Mouse (Mus musculus): ENCODE results near the gene Ndufv3. TPM values are rescaled to one million over a fixed set of nuclear protein-coding genes. Genes with fewer than 3 reads are reported as not detected.
A peak's percentile ranks its signal among the peaks of the same experiment; 100 is the strongest.

Gene Ndufv3
- polyA plus RNA-seq, 1 experiment, result 140 TPM

DNA sequence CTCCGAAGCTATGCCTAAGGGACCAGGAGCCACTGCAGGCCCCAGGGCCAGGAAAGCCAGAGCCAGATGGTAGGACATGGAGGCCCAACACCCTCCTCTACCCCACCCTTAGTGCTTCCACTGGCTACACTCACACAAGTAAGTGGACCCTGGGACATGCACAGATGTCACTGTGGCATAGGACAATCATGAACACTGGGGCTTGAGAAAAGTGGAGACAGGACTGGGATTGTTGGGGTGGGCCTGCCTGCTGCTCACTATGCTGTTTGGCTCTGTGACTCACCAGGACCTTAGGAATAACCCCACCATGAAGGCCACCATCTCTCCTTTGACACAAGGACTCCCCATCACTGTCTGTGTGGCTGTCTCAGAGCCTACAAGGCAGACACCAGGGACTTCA, 24.9 kb upstream of the Ndufv3 start:
- Histone ChIP-seq H3K4me3 (ENCODE audit: insufficient read depth, low read length) (no peak overlapping the region), H3K27ac (ENCODE audit: insufficient read depth, low read length) (no peak overlapping the region), H3K4me1 (ENCODE audit: control insufficient read depth, insufficient read depth, low read length) (no peaks in the 10 kb centered on the region)
- TF ChIP-seq POLR2A (IDR thresholded peaks at IDR 0.05; ENCODE audit: low read depth, low read length) (no peak), CTCF (IDR thresholded peaks at IDR 0.05; ENCODE audit: borderline replicate concordance, insufficient read depth, low read length) (no peak)

DNA sequence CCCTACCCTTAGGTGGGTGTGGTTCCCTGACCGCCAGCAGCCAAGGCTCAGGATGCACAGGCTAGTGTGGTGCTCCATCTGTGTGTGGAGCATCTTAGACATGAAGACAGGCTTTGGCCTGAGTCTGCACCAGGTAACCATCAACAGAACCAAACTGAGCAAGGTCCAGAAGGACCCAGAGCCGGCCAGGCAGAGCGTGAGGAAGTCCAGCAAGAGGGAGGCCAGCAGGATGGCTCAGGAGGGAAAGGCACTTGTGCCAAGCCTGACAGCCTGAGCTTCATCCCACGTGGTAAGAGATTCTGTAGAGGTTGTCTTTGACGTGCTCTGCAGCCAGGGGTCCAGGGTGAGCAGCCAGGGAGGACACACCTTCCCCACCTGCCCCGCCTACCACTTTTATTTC, 22.2 kb upstream of the Ndufv3 start:
- no peak overlapping the region for H3K27ac ChIP-seq (ENCODE audit: insufficient read depth, low read length)
- no peaks in the 10 kb centered on the region for H3K4me1 ChIP-seq (ENCODE audit: control insufficient read depth, insufficient read depth, low read length)
- H3K4me3 ChIP-seq (ENCODE audit: insufficient read depth, low read length), result no peak overlapping the region
- TF ChIP-seq CTCF (IDR thresholded peaks at IDR 0.05; ENCODE audit: borderline replicate concordance, insufficient read depth, low read length), result no peak
- no peak for TF ChIP-seq POLR2A (IDR thresholded peaks at IDR 0.05; ENCODE audit: low read depth, low read length)

DNA sequence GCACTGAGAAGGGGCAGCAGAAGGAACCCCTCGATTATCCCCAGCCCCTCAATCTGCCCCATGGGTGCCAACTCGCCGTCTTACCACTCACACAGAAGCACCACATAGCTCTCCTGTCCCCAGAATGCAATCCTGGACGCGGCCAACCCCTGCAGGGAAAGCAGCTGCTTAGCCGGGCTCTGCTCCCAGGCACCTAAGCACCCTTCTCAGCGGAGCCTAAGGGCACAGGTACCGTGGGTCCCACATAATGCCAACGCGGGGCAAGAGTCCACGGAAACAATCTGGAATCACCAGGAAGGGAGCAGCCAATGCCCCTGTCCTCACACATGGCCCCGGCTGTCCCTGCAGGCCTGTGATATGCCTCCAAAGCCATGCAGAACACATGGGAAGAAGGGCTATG, 20.2 kb upstream of the Ndufv3 start:
- no peak overlapping the region for H3K4me3 ChIP-seq (ENCODE audit: insufficient read depth, low read length)
- no peak overlapping the region for H3K27ac ChIP-seq (ENCODE audit: insufficient read depth, low read length)
- TF ChIP-seq POLR2A (IDR thresholded peaks at IDR 0.05; ENCODE audit: low read depth, low read length) (no peak), CTCF (IDR thresholded peaks at IDR 0.05; ENCODE audit: borderline replicate concordance, insufficient read depth, low read length) (no peak)
- no peaks in the 10 kb centered on the region for H3K4me1 ChIP-seq (ENCODE audit: control insufficient read depth, insufficient read depth, low read length)

DNA sequence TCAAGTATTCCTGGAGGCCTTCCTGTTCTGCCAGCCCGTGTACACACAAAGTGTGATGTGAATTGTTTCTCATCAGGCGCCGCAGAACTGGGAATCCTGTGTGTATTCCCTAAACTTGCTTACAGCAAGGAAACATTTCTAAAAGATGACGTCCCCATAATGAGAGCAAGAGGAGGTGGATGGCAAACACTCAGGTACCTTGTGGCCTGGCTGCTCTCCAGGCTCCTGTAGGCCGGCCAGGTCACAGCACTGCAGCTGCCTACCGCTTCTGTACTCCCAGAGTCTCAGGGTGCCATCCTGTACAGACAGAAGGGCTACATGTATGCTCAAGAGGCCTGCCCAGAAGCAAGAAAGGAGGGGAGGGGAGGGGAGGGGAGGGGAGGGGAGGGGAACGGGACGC, 19.5 kb upstream of the Ndufv3 start:
- Histone ChIP-seq H3K4me1 (ENCODE audit: control insufficient read depth, insufficient read depth, low read length) (no peaks in the 10 kb centered on the region), H3K4me3 (ENCODE audit: insufficient read depth, low read length) (no peak overlapping the region), H3K27ac (ENCODE audit: insufficient read depth, low read length) (no peak overlapping the region)
- TF ChIP-seq CTCF (IDR thresholded peaks at IDR 0.05; ENCODE audit: borderline replicate concordance, insufficient read depth, low read length) (no peak), POLR2A (IDR thresholded peaks at IDR 0.05; ENCODE audit: low read depth, low read length) (no peak)

DNA sequence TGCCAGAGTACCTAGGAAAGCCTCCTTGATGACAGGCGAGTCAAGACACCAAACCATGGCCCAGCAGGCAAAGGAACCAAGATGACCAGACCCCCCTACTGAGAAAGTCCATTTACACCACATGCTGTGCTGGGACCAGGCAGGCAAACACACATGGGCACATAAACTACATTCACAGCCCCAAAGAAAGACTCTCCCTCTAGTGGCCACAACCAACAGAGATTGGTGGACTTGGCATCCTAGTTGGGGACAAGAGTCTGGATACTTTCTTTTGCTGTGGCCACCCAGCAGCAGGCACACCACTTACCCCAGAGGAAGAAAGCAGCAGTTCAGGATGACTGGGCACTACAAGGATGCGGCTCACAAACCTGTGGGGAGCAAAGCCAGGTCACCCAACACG, 19.0 kb upstream of the Ndufv3 start:
- no peaks in the 10 kb centered on the region for H3K4me1 ChIP-seq (ENCODE audit: control insufficient read depth, insufficient read depth, low read length)
- no peak overlapping the region for H3K27ac ChIP-seq (ENCODE audit: insufficient read depth, low read length)
- H3K4me3 ChIP-seq (ENCODE audit: insufficient read depth, low read length), result no peak overlapping the region
- TF ChIP-seq CTCF (IDR thresholded peaks at IDR 0.05; ENCODE audit: borderline replicate concordance, insufficient read depth, low read length) (no peak), POLR2A (IDR thresholded peaks at IDR 0.05; ENCODE audit: low read depth, low read length) (no peak)

DNA sequence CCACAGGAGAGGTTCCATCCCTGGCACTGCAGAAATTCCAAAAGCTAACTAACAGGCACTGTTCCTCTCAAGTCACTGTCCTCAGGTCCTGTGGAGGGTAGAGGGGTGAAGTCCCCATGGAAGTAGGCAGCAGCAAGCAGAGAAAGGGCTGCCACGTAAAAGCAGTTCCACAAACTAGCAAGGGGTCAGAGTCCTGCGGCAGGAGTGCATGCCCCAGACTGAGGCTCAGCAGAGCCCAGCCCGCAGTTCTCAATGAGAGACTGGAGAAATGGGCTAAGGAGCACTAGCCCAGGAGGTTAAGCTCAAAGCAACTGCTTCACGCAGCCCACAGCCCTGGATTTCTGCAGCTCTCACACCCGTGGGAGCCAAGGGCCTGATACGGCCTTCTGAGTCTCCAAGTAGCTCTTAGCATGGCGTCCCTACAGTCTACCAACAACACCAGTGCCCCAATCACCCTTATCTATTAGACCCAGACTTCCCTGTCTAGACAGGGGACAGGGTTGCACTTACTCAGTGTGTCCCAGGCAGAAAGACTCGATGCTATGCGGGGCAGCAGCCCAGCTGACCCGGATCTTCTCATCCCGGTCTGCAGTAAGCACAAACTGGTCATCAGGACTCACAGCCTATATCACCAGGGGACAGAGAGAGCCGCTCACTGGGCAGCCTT, 17.5 kb upstream of the Ndufv3 start:
- Histone ChIP-seq H3K4me1 (ENCODE audit: control insufficient read depth, insufficient read depth, low read length) (no peaks in the 10 kb centered on the region), H3K4me3 (ENCODE audit: insufficient read depth, low read length) (no peak overlapping the region), H3K27ac (ENCODE audit: insufficient read depth, low read length) (no peak overlapping the region)
- TF ChIP-seq POLR2A (IDR thresholded peaks at IDR 0.05; ENCODE audit: low read depth, low read length) (no peak), CTCF (IDR thresholded peaks at IDR 0.05; ENCODE audit: borderline replicate concordance, insufficient read depth, low read length) (no peak)

DNA sequence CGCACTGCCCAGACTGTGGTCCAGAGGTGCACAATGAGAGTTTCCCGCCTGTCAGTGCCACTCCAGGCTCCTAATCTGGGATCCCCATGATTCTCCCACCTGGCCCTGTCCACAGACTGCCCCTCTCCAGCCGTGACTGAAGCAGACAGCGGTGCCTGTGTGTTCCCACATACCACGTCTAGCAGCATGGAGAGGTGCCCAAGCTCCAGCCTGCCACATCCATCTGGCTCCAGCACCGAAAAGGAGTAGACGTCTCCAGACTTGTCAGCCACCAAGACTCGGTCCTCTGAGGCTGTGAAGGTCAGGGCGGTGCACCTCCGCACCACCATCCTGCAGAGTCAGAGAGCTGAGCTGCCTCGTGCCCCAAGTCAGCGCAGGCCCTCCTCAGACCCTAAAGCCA, 16.6 kb upstream of the Ndufv3 start:
- Histone ChIP-seq H3K4me1 (ENCODE audit: control insufficient read depth, insufficient read depth, low read length) (no peaks in the 10 kb centered on the region), H3K27ac (ENCODE audit: insufficient read depth, low read length) (no peak overlapping the region), H3K4me3 (ENCODE audit: insufficient read depth, low read length) (no peak overlapping the region)
- TF ChIP-seq POLR2A (IDR thresholded peaks at IDR 0.05; ENCODE audit: low read depth, low read length) (no peak), CTCF (IDR thresholded peaks at IDR 0.05; ENCODE audit: borderline replicate concordance, insufficient read depth, low read length) (no peak)

DNA sequence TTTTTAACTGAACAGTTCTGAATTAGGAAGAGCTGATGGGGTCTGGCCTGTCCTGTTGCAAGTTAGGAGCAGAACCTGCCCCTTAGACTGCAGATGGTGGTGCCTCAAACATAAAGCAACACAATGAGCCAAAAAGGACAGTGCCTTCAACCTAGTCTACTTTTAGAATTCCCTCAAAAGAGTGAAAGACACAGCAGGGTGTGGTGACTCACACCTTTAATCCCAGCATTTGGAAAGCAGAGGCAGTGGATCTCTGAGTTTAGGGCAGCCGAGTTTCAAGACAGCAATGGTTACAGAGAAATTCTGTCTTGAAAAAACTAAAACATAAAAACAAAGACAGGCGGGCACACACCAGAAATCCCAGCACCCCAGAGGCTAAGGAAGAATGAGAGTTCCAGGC, 16.0 kb upstream of the Ndufv3 start:
- H3K4me1 ChIP-seq (ENCODE audit: control insufficient read depth, insufficient read depth, low read length), result no peaks in the 10 kb centered on the region
- H3K27ac ChIP-seq (ENCODE audit: insufficient read depth, low read length), result no peak overlapping the region
- no peak overlapping the region for H3K4me3 ChIP-seq (ENCODE audit: insufficient read depth, low read length)
- TF ChIP-seq POLR2A (IDR thresholded peaks at IDR 0.05; ENCODE audit: low read depth, low read length) (no peak), CTCF (IDR thresholded peaks at IDR 0.05; ENCODE audit: borderline replicate concordance, insufficient read depth, low read length) (no peak)

DNA sequence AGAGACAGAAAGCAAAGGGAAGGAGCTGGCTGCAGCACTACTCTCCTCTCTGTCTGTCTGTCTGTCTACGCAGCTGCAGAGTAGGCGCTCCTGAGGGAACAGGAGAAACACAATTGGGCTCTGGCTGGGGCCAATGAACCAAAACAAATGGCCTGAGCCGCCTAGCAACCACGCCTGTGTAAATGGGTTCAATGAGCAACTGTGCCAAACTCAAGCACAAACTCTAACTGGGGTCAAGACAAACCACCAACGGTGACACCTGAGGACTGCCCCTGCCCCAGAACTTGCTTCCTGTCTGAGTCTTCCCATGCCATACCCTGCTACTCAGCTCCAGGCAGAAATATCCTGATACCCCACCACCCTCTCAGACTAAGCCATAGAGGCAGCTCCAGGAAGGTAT, 14.9 kb upstream of the Ndufv3 start:
- Histone ChIP-seq H3K4me3 (ENCODE audit: insufficient read depth, low read length) (no peak overlapping the region), H3K4me1 (ENCODE audit: control insufficient read depth, insufficient read depth, low read length) (no peaks in the 10 kb centered on the region), H3K27ac (ENCODE audit: insufficient read depth, low read length) (no peak overlapping the region)
- TF ChIP-seq CTCF (IDR thresholded peaks at IDR 0.05; ENCODE audit: borderline replicate concordance, insufficient read depth, low read length) (no peak), POLR2A (IDR thresholded peaks at IDR 0.05; ENCODE audit: low read depth, low read length) (no peak)

DNA sequence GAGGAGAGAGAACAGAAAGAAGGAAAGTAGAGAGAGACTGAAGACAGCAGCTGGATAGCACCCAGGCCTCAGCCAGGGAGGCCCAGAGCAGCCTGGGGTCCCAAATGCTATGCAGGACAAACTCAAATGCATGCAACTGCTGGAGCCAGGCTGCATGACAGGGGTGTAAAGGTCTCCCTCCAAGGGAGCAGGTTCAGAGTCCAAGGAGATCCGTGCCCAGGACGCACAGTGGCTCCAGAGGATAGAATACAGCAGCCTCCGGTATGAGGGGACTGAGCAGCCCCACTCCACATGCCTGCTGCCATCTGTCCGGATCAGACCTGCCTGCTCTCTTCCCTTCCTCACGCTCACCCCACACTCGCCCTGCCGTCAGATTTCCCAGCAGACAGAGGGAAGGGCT, 13.6 kb upstream of the Ndufv3 start:
- Histone ChIP-seq H3K4me3 (ENCODE audit: insufficient read depth, low read length) (no peak overlapping the region), H3K27ac (ENCODE audit: insufficient read depth, low read length) (no peak overlapping the region), H3K4me1 (ENCODE audit: control insufficient read depth, insufficient read depth, low read length) (no peaks in the 10 kb centered on the region)
- no peak for TF ChIP-seq CTCF (IDR thresholded peaks at IDR 0.05; ENCODE audit: borderline replicate concordance, insufficient read depth, low read length)
- TF ChIP-seq POLR2A (IDR thresholded peaks at IDR 0.05; ENCODE audit: low read depth, low read length), result no peak

DNA sequence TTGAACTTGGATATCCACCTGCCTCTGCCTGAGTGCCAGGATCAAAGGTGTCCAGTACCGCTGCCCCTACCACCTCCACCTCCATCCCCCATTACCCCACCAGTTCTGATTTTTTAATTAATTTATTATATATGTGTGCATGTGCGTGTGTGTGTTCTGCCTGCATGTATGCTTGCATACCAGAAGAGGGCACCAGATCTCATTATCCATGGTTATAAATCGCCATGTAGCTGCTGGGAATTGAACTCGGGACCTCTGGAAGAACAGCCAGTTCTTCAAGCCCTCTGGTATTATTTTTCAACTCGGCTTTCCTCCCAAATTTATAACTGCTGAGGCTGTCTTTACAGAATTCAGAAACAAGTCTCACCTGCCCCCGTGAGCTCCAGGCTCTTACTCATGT, 9.0 kb upstream of the Ndufv3 start:
- TF ChIP-seq POLR2A (IDR thresholded peaks at IDR 0.05; ENCODE audit: low read depth, low read length) (no peak), CTCF (IDR thresholded peaks at IDR 0.05; ENCODE audit: borderline replicate concordance, insufficient read depth, low read length) (no peak)

More for the DNA sequence above, 9.0 kb upstream of the Ndufv3 start:
- H3K4me1 ChIP-seq (ENCODE audit: control insufficient read depth, insufficient read depth, low read length), result no peaks in the 10 kb centered on the region
- no peak overlapping the region for H3K27ac ChIP-seq (ENCODE audit: insufficient read depth, low read length)
- H3K4me3 ChIP-seq (ENCODE audit: insufficient read depth, low read length), result peak overlapping the region; percentile 83
